Mouse (Mus musculus): ENCODE measurements at regions not wholly inside any gene's neighbourhood (a gene's known extent, or its start where the extent isn't known, plus 50 kb on each side); places are given as distances from the start of the nearest gene placed in this dataset.

- no peak for DNase-seq
Measured at GRCm38 (mm10) chr2:160421216-160421911, 54.5 kb upstream of the Mafb start.

- no peak for DNase-seq
Measured at GRCm38 (mm10) chr2:160424491-160424890, 57.6 kb upstream of the Mafb start.

GRCm38 (mm10) chr2:160427431-160427830 lies 60.6 kb upstream of the Mafb start:
- DNase-seq: no peak

- peak; percentile 87 for DNase-seq
Measured at GRCm38 (mm10) chr2:160433252-160433651, 66.4 kb upstream of the Mafb start.

- DNase-seq: no peak
Measured at GRCm38 (mm10) chr2:160434701-160435100, 67.8 kb upstream of the Mafb start.

GRCm38 (mm10) chr2:160435622-160436021 lies 68.8 kb upstream of the Mafb start:
- no peak for DNase-seq

GRCm38 (mm10) chr2:160439028-160439427 lies 72.2 kb upstream of the Mafb start:
- DNase-seq: no peak

- no peak for DNase-seq
Measured at GRCm38 (mm10) chr2:160440236-160440635, 73.4 kb upstream of the Mafb start.

- DNase-seq: no peak
Measured at GRCm38 (mm10) chr2:160451057-160451456, 84.2 kb upstream of the Mafb start.

GRCm38 (mm10) chr2:160451481-160452238 lies 84.8 kb upstream of the Mafb start:
- peak; percentile 47 for DNase-seq

GRCm38 (mm10) chr2:160452239-160452530 lies 85.3 kb upstream of the Mafb start:
- no peak for DNase-seq

- no peak for DNase-seq
Measured at GRCm38 (mm10) chr2:160452730-160453129, 85.9 kb upstream of the Mafb start.

- DNase-seq: no peak
Measured at GRCm38 (mm10) chr2:160455617-160456016, 88.8 kb upstream of the Mafb start.

GRCm38 (mm10) chr2:160456681-160457080 lies 89.8 kb upstream of the Mafb start:
- DNase-seq: no peak

- no peak for DNase-seq
Measured at GRCm38 (mm10) chr2:160471561-160471960, 104.7 kb upstream of the Mafb start.

GRCm38 (mm10) chr2:160476181-160476580 lies 109.3 kb upstream of the Mafb start:
- no peak for DNase-seq

- no peak for DNase-seq
Measured at GRCm38 (mm10) chr2:160479240-160479639, 112.4 kb upstream of the Mafb start.

- no peak for DNase-seq
Measured at GRCm38 (mm10) chr2:160485097-160485496, 118.2 kb upstream of the Mafb start.

- DNase-seq: no peak
Measured at GRCm38 (mm10) chr2:160485515-160485914, 118.7 kb upstream of the Mafb start.

GRCm38 (mm10) chr2:160499726-160500125 lies 132.9 kb upstream of the Mafb start:
- no peak for DNase-seq

GRCm38 (mm10) chr2:160502901-160503300 lies 136.0 kb upstream of the Mafb start:
- DNase-seq: no peak

- no peak for DNase-seq
Measured at GRCm38 (mm10) chr2:160503597-160504393, 136.9 kb upstream of the Mafb start.

- DNase-seq: no peak
Measured at GRCm38 (mm10) chr2:160504394-160504657, 137.5 kb upstream of the Mafb start.

GRCm38 (mm10) chr2:160507371-160507770 lies 138.3 kb upstream of the Top1 start:
- DNase-seq: no peak
